Mouse (Mus musculus) brown adipose tissue, adult 24 weeks (tissue): ENCODE results near the gene Evi2. TPM values are rescaled to one million over a fixed set of nuclear protein-coding genes. Genes with fewer than 3 reads are reported as not detected.

Experiments
- H3K27ac ChIP-seq: fragments of 200-500 bp; replicated peaks from 2 replicates; pipeline ENCODE4 v1.5.1; 2012; ENCODE audit warnings: low read depth, mild to moderate bottlenecking, low read length
- H3K4me1 ChIP-seq: fragments of 200-500 bp; 2 replicates; pipeline ENCODE4 v1.6.1; 2012; ENCODE audit warnings: low read length, mixed read lengths; ENCODE audit not compliant: control insufficient read depth, insufficient read depth, insufficient read length
- H3K4me3 ChIP-seq: fragments of 200-500 bp; 2 replicates; pipeline ENCODE4 v1.5.1; 2012; ENCODE audit warnings: low read depth, mild to moderate bottlenecking, low read length, moderate library complexity; ENCODE audit not compliant: insufficient read depth
- polyA plus RNA-seq: library from polyadenylated mRNA; stranded (reverse); fragments of >200 nt; gene quantifications from 2 replicates; pipeline ENCODE4 v1.2.4, GENCODE M21; 2012; ENCODE audit not compliant: missing spikeins, insufficient read depth, insufficient read length

Gene Evi2
- polyA plus RNA-seq: not detected in 2 replicates

- Histone ChIP-seq H3K27ac (0 out of 2 replicates have a peak within 1 kb of the TSS, but pooled peaks have one; percentile 49), H3K4me3 (peak within 1 kb of the TSS; percentile 48)
Measured at GRCm38 (mm10) chr11:79530333-79530761, at the start of gene Evi2, which contains the start of gene Evi2a. Gene Evi2 (minus strand): TSS chr11:79530589. Gene Evi2a (minus strand): TSS chr11:79530609.

GRCm38 (mm10) chr11:79577741-79578140 lies 47.4 kb upstream of the Evi2 start:
- H3K27ac ChIP-seq: no peak overlapping the region
- H3K4me3 ChIP-seq: no peak overlapping the region
- no peaks in the 10 kb centered on the region for H3K4me1 ChIP-seq

More at GRCm38 (mm10) chr11:79530333-79530761, at the start of gene Evi2, which contains the start of gene Evi2a:
- H3K4me1 ChIP-seq: peaks cover 8% of the 10 kb centered on the region

GRCm38 (mm10) chr11:79575383-79576073 lies 45.1 kb upstream of the Evi2 start:
- H3K27ac ChIP-seq: no peak overlapping the region

GRCm38 (mm10) chr11:79573836-79574235 lies 43.4 kb upstream of the Evi2 start:
- Histone ChIP-seq H3K4me3 (no peak overlapping the region), H3K27ac (no peak overlapping the region), H3K4me1 (no peaks in the 10 kb centered on the region)

More at GRCm38 (mm10) chr11:79575383-79576073, 45.1 kb upstream of the Evi2 start:
- H3K4me1 ChIP-seq: no peaks in the 10 kb centered on the region
- no peak overlapping the region for H3K4me3 ChIP-seq

GRCm38 (mm10) chr11:79570319-79570718 lies 39.9 kb upstream of the Evi2 start:
- H3K4me1 ChIP-seq: no peaks in the 10 kb centered on the region
- no peak overlapping the region for H3K4me3 ChIP-seq
- H3K27ac ChIP-seq: no peak overlapping the region

- H3K4me3 ChIP-seq: no peak overlapping the region
- no peak overlapping the region for H3K27ac ChIP-seq
- no peaks in the 10 kb centered on the region for H3K4me1 ChIP-seq
Measured at GRCm38 (mm10) chr11:79568197-79568911, 38.0 kb upstream of the Evi2 start.

- Histone ChIP-seq H3K27ac (no peak overlapping the region), H3K4me3 (no peak overlapping the region), H3K4me1 (no peaks in the 10 kb centered on the region)
Measured at GRCm38 (mm10) chr11:79566947-79567346, 36.6 kb upstream of the Evi2 start.

GRCm38 (mm10) chr11:79563493-79563892 lies 33.1 kb upstream of the Evi2 start:
- Histone ChIP-seq H3K4me1 (no peaks in the 10 kb centered on the region), H3K4me3 (no peak overlapping the region), H3K27ac (no peak overlapping the region)

GRCm38 (mm10) chr11:79560536-79560935 lies 30.1 kb upstream of the Evi2 start:
- no peak overlapping the region for H3K4me3 ChIP-seq
- H3K4me1 ChIP-seq: no peaks in the 10 kb centered on the region
- no peak overlapping the region for H3K27ac ChIP-seq

- no peaks in the 10 kb centered on the region for H3K4me1 ChIP-seq
- no peak overlapping the region for H3K4me3 ChIP-seq
- no peak overlapping the region for H3K27ac ChIP-seq
Measured at GRCm38 (mm10) chr11:79552622-79553021, 22.2 kb upstream of the Evi2 start.

- Histone ChIP-seq H3K27ac (no peak overlapping the region), H3K4me3 (no peak overlapping the region), H3K4me1 (peaks cover 8% of the 10 kb centered on the region)
Measured at GRCm38 (mm10) chr11:79536293-79536692, 5.9 kb upstream of the Evi2 start.

GRCm38 (mm10) chr11:79535554-79535953 lies 5.2 kb upstream of the Evi2 start:
- Histone ChIP-seq H3K27ac (no peak overlapping the region), H3K4me3 (no peak overlapping the region), H3K4me1 (peaks cover 8% of the 10 kb centered on the region)

- Histone ChIP-seq H3K27ac (no peak overlapping the region), H3K4me1 (peaks cover 8% of the 10 kb centered on the region), H3K4me3 (no peak overlapping the region)
Measured at GRCm38 (mm10) chr11:79533950-79534690, 3.7 kb upstream of the Evi2 start.

- Histone ChIP-seq H3K27ac (no peak overlapping the region), H3K4me1 (peaks cover 8% of the 10 kb centered on the region), H3K4me3 (no peak overlapping the region)
Measured at GRCm38 (mm10) chr11:79533311-79533710, 2.9 kb upstream of the Evi2 start.

- peaks cover 8% of the 10 kb centered on the region for H3K4me1 ChIP-seq
- no peak overlapping the region for H3K4me3 ChIP-seq
- no peak overlapping the region for H3K27ac ChIP-seq
Measured at GRCm38 (mm10) chr11:79531485-79531884, 1.1 kb upstream of the Evi2 start.
